ENCODE assay signal across 10 mouse cellular contexts in genomic region chr5:117502611-117503010, GRCm38 (mm10).
A peak's percentile ranks its signal among the peaks of the same experiment; 100 is the strongest.
DNase-seq lines count a peak whose midpoint lies in the region; ATAC-seq and TF ChIP-seq lines count a peak whose summit lies in the region.
"Had no signal": no experiment of that assay in that cellular context is flagged by ENCODE, and none has a peak within 500 bp of the region (broad histone marks: within the 10 kb centered on the region; RNA-seq: fewer than 3 reads in every experiment).

No protein-coding gene starts in this region.

- no peaks in the 10 kb centered on the region for H3K27me3 ChIP-seq in embryonic facial prominence, embryonic 10.5 days (replicated peaks; ENCODE audit: low read depth, poor library complexity, severe bottlenecking)
- H3K27me3 ChIP-seq: limb, embryonic 15.5 days had no signal

- H3K4me1 ChIP-seq in cortical plate, adult 2 months (ENCODE audit: control insufficient read depth, insufficient read depth, low read length), result no peaks in the 10 kb centered on the region
- H3K4me1 ChIP-seq in embryonic facial prominence, embryonic 10.5 days, result no peaks in the 10 kb centered on the region
- H3K4me1 ChIP-seq: limb, embryonic 15.5 days had no signal

- no peak for ATAC-seq in granulocyte monocyte progenitor cell, adult 5-6 weeks (replicated peaks; ENCODE audit: poor library complexity, severe bottlenecking)

- H3K4me3 ChIP-seq in cortical plate, adult 2 months (ENCODE audit: insufficient read depth, low read length), result no peak overlapping the region
- no peak overlapping the region for H3K4me3 ChIP-seq in embryonic facial prominence, embryonic 10.5 days
- H3K4me3 ChIP-seq: limb, embryonic 15.5 days had no signal

- peak; percentile 34 for DNase-seq in adrenal gland, postnatal 14 days
- DNase-seq in adrenal gland, postnatal 25 days, result no peak
- DNase-seq in kidney, postnatal 36 days, result peak; percentile 12 to 63
- DNase-seq in kidney, adult 11 months, result no peak
- DNase-seq in CD4-positive, CD25-positive, alpha-beta regulatory T cell, adult 2 months (ENCODE audit: low read depth, low spot score), result peak; percentile 69
- no peak for DNase-seq in embryonic facial prominence, embryonic 10.5 days (ENCODE audit: low spot score)
- DNase-seq: adrenal gland, postnatal 36 days had no signal

- TF ChIP-seq CTCF in cortical plate, adult 2 months (IDR thresholded peaks at IDR 0.05; ENCODE audit: extremely low read depth, insufficient read depth, low read length), result peak; percentile 71

- 85% methylated on average over 5 of the region's 5 CpGs for WGBS in embryonic facial prominence, embryonic 10.5 days

- no peak for TF ChIP-seq POLR2A in cortical plate, adult 2 months (IDR thresholded peaks at IDR 0.05; ENCODE audit: extremely low read depth, insufficient read depth, low read length)

- no peak overlapping the region for H3K27ac ChIP-seq in cortical plate, adult 2 months (ENCODE audit: insufficient read depth, low read length)
- no peak overlapping the region for H3K27ac ChIP-seq in embryonic facial prominence, embryonic 10.5 days (replicated peaks)
- H3K27ac ChIP-seq: limb, embryonic 15.5 days had no signal

- H3K36me3 ChIP-seq in embryonic facial prominence, embryonic 10.5 days (replicated peaks), result no peaks in the 10 kb centered on the region
- H3K36me3 ChIP-seq: limb, embryonic 15.5 days had no signal

- no peaks in the 10 kb centered on the region for H3K9me3 ChIP-seq in embryonic facial prominence, embryonic 10.5 days
- H3K9me3 ChIP-seq: limb, embryonic 15.5 days had no signal

Comparison
In these comparisons a context has a peak if more than half of its experiments do, and no peak if none do; other contexts are left out.
1. DNase-seq: peak in adrenal gland, postnatal 14 days (single experiment), kidney, postnatal 36 days (2 of 2) and CD4-positive, CD25-positive, alpha-beta regulatory T cell, adult 2 months (single experiment); none in adrenal gland, postnatal 25 days (single experiment), kidney, adult 11 months (single experiment) and embryonic facial prominence, embryonic 10.5 days (single experiment).